Mouse (Mus musculus) C2C12 (cell line): ENCODE measurements around the gene Racgap1.

Experiments used
- CEBPB ChIP-seq: IDR thresholded peaks from one replicate; pipeline ENCODE4 v1.6.1; 2011; ENCODE audit warnings: low read depth, mild to moderate bottlenecking, control low read depth, moderate library complexity
- CTCF ChIP-seq: IDR thresholded peaks from one replicate; pipeline ENCODE4 v1.5.1; 2011; ENCODE audit not compliant: control insufficient read depth, insufficient read depth, insufficient read length
- FOSL1 ChIP-seq: IDR thresholded peaks from one replicate; pipeline ENCODE4 v1.8.0; 2011; ENCODE audit warnings: mild to moderate bottlenecking, low read length; ENCODE audit not compliant: poor library complexity, insufficient read depth, severe bottlenecking
- MYOD1 ChIP-seq: IDR thresholded peaks from one replicate; pipeline ENCODE4 v1.6.1; 2011; ENCODE audit warnings: low read depth; ENCODE audit not compliant: control insufficient read depth, insufficient read length
- MYOG ChIP-seq: IDR thresholded peaks from one replicate; pipeline ENCODE4 v1.6.1; 2011; ENCODE audit not compliant: control insufficient read depth, insufficient read length; ENCODE audit errors: extremely low read depth

DNA sequence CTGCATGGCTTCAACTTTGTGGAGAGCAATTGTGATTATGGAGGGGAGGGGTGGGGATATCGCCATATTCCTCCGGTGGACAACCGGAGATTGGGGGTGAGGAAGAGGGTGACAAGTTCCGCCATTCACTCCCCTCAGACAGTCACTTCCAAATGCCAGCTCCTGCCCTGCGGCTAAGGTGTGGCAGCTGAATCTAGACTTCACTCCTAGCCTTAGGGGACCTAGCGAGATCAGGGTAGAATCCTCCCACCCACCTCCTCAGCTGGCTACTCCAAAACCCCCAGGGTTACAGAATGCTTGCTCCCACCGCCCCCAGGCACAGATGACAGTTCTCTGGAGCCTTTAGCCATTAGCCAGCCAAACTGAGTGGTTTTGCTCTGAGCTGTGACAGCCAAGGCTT, 27.6 kb upstream of the Racgap1 start:
- no peak for TF ChIP-seq CEBPB
- TF ChIP-seq CTCF, result no peak
- TF ChIP-seq MYOG, result no peak
- TF ChIP-seq MYOD1, result no peak
- no peak for TF ChIP-seq FOSL1
